Mouse (Mus musculus) kidney, embryonic 15.5 days (tissue): Measurements from ENCODE around the gene Mrpl50. TPM values are rescaled to one million over a fixed set of nuclear protein-coding genes. Genes with fewer than 3 reads are reported as not detected.
"Not testable (repeated sequence)": the region's sequence is repeated elsewhere in the genome, so short reads cannot be mapped to it uniquely, and the experiment has no call there.

ENCODE experiments used
- ATAC-seq: fragments of 200-750 bp; cut with Nextera tagmentation; replicated peaks from 2 replicates; pipeline ENCODE4 v1.8.0; 2017; ENCODE audit warnings: moderate TSS enrichment; ENCODE audit not compliant: low FRiP score
- H3K27ac ChIP-seq: fragments of 300-500 bp; sonication (generic); 2 replicates; pipeline ENCODE4 v1.5.1; 2015; ENCODE audit warnings: mild to moderate bottlenecking, inconsistent platforms
- H3K27me3 ChIP-seq: fragments of 300-500 bp; sonication (generic); 2 replicates; pipeline ENCODE4 v1.6.1; 2015; ENCODE audit warnings: inconsistent platforms
- H3K36me3 ChIP-seq: fragments of 300-500 bp; sonication (generic); 2 replicates; pipeline ENCODE4 v1.6.1; 2015; ENCODE audit warnings: inconsistent platforms
- H3K4me1 ChIP-seq: fragments of 300-500 bp; sonication (generic); 2 replicates; pipeline ENCODE4 v1.6.1; 2015; ENCODE audit warnings: inconsistent platforms
- H3K4me2 ChIP-seq: fragments of 300-500 bp; sonication (generic); 2 replicates; pipeline ENCODE4 v1.6.1; 2015; ENCODE audit warnings: moderate library complexity, mild to moderate bottlenecking, inconsistent platforms
- H3K4me3 ChIP-seq: fragments of 300-500 bp; sonication (generic); replicated peaks from 2 replicates; pipeline ENCODE4 v1.5.1; 2015; ENCODE audit warnings: mild to moderate bottlenecking, inconsistent platforms
- H3K9ac ChIP-seq: fragments of 300-500 bp; sonication (generic); 2 replicates; pipeline ENCODE4 v1.6.1; 2015; ENCODE audit warnings: mild to moderate bottlenecking, inconsistent platforms
- H3K9me3 ChIP-seq: fragments of 300-500 bp; sonication (generic); replicated peaks from 2 replicates; pipeline ENCODE4 v1.6.1; 2016; ENCODE audit warnings: inconsistent platforms
- WGBS: fragments of 180-500 bp; shearing (Covaris S2); methylation state at CpG from one replicate; pipeline ENCODE4 v1.1.7; 2015; ENCODE audit warnings: mixed read lengths; 5-methylcytosine and 5-hydroxymethylcytosine counted together
- polyA plus RNA-seq: library from polyadenylated mRNA; unstranded; fragments of >200 nt; fragmentation: Nextera tagmentation; extraction: Ambion mirVana; gene quantifications from 2 replicates; pipeline ENCODE4 v1.2.1, GENCODE M21; 2015

The Mrpl50 gene
- polyA plus RNA-seq, 1 experiment from 2014 or later = 84.8 TPM

DNA sequence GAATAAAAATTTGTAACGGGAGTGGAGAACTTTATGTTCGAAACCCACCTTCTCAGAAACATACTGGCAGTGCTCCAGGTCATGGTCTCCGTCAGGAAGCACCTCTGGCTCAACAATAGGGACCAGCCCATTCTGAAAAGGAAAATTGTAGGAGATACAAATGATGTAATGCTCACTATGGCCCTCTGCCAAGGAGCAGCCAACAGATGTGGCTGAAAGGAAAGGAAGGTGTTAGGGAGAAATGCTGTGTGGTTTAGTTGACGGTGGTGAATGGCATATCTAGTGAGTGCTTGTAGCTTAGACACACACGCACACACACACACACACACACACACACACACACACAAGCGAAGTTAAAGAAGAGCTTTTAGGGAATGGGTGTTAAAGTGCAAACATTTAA lies 18.8 kb upstream of the Mrpl50 start:
- Histone ChIP-seq H3K9ac (no peak overlapping the region), H3K4me3 (no peak overlapping the region), H3K4me2 (no peak overlapping the region), H3K27me3 (no peaks in the 10 kb centered on the region), H3K4me1 (no peaks in the 10 kb centered on the region), H3K27ac (no peak overlapping the region), H3K9me3 (no peaks in the 10 kb centered on the region), H3K36me3 (no peaks in the 10 kb centered on the region)
- no peak for ATAC-seq
- WGBS = 62% methylated on average over 6 of the region's 6 CpGs

DNA sequence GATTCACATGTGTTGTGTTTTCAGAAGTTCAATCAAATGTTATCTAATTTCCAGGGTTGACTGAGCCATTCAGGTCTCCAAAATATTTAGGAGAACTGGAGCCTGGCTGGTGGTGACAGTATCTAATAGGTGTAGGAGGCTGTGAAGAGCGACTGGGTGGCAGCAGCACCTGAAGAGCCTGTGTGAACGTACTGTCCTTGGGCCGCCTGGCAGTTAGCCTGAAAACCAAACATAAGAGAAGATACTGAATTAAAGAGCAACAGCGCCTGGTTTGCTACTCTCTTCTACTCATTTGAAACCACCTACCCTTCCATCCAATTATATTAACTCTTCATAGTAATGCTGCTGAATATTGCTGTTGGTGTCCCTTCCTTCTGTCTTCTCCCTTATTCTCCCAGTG lies 15.8 kb upstream of the Mrpl50 start:
- H3K27ac ChIP-seq = no peak overlapping the region
- H3K27me3 ChIP-seq = no peaks in the 10 kb centered on the region
- H3K4me2 ChIP-seq = no peak overlapping the region
- no peak for ATAC-seq
- H3K36me3 ChIP-seq = peaks cover 9% of the 10 kb centered on the region
- 88% methylated on average over 4 of the region's 4 CpGs for whole genome bisulfite sequencing
- no peak overlapping the region for H3K4me3 ChIP-seq
- no peaks in the 10 kb centered on the region for H3K9me3 ChIP-seq
- no peak overlapping the region for H3K9ac ChIP-seq
- no peaks in the 10 kb centered on the region for H3K4me1 ChIP-seq

DNA sequence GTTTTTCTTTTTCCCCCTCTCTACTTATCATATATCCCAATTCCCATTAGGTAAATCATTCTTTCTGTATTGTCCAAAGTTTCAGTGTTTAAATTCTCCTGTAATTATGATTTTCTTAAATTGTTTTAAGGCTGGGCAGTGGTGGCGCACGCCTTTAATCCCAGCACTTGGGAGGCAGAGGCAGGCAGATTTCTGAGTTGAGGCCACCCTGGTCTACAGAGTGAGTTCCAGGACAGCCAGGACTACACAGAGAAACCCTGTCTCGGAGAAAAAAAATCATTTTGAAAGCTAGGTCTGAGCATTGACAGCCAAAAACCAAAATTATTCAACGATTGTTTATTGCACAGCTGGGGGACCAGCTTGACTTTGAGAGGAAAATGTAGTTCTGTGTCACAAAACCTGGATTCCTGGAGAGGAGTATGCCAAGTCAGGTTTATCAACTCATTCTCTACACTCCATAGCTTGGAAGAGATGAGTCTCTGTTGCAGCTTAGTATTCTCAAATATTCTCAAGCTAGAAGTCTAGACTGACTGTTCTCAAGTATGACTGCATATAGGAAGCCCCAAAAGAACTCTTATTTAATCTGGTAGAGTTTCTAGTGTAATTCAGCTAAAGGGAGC lies 14.9 kb upstream of the Mrpl50 start:
- no peak overlapping the region for H3K4me2 ChIP-seq
- 90% methylated on average over 4 of the region's 4 CpGs for WGBS
- H3K9ac ChIP-seq = no peak overlapping the region
- no peak overlapping the region for H3K27ac ChIP-seq
- no peaks in the 10 kb centered on the region for H3K27me3 ChIP-seq
- peaks cover 13% of the 10 kb centered on the region for H3K36me3 ChIP-seq
- H3K4me1 ChIP-seq = no peaks in the 10 kb centered on the region
- no peak for ATAC-seq
- peaks cover 4% of the 10 kb centered on the region; the same call in 1 of the 2 replicates for H3K9me3 ChIP-seq
- no peak overlapping the region for H3K4me3 ChIP-seq

DNA sequence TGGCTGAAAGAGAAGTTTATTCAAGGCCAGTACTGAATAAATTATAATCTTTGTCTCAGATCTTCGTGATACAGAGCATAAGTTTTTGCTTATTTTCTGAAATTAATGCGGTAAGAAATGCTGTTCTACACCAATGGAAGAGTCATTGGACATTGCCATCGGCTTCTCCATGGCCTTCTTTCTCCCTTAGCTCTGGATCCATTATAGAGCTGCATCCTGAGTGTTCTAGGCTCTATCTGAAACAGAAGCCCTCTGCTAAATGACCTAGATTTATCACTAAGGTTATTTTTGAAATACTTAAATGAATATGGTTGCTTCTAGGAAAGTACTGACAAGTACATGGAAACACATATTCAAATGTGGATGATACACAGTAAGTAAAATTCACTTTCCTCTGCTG lies 14.1 kb upstream of the Mrpl50 start:
- H3K9ac ChIP-seq = no peak overlapping the region
- H3K36me3 ChIP-seq = peaks cover 20% of the 10 kb centered on the region
- no peak overlapping the region for H3K27ac ChIP-seq
- no peak for ATAC-seq
- no peaks in the 10 kb centered on the region for H3K4me1 ChIP-seq
- no peak overlapping the region for H3K4me2 ChIP-seq
- no peaks in the 10 kb centered on the region for H3K27me3 ChIP-seq
- peaks cover 12% of the 10 kb centered on the region for H3K9me3 ChIP-seq
- H3K4me3 ChIP-seq = no peak overlapping the region
- 85% methylated on average over 3 of the region's 3 CpGs for WGBS

DNA sequence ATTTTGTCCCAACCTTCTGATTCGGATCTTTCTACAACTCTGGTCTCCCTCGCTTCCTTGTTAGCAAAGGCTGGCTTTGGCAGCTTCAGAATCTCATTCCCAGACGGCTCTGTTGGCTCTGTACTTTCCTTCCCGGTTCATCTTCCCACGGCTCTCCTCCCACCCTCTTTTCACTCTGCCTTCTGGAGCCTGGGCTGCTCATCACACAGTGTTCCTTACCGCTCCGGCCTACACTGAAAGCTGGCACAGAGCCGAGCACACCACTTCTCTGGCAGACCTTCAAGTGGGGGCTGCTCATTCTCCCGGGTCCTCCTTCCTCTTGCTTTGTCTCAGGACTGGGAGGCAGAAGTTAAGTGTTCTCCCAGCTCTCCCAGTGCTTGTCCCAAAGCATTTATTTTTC lies 1.7 kb upstream of the Mrpl50 start:
- Histone ChIP-seq H3K9ac (no peak overlapping the region), H3K27me3 (no peaks in the 10 kb centered on the region), H3K4me3 (peak overlapping the region; percentile 80; the same call in 1 of the 2 replicates), H3K9me3 (no peaks in the 10 kb centered on the region), H3K4me2 (no peak overlapping the region), H3K36me3 (peaks cover 34% of the 10 kb centered on the region), H3K4me1 (peaks cover 17% of the 10 kb centered on the region), H3K27ac (no peak overlapping the region)
- no peak for ATAC-seq
- WGBS = 82% methylated on average over 9 of the region's 9 CpGs

DNA sequence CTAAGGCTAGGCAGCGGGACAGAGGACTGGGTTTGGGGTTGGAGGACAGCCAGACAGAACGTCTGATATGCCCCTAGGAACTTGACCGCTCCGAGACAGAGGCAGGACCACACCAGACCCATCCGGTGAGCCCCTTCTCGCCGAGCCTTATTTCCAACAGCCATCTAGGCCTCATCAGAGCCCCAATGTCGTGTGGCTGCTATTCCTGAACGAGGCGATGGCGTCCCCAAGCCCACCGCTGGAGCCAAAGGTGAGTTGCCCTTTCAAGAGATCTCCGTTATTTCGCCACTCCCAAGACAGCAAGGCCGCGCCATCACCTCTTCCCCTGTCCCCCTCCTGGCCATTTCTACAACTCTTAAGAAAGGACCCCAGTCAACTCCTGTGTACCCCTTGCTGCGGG lies 453 bp upstream of the Mrpl50 start:
- Histone ChIP-seq H3K27me3 (no peaks in the 10 kb centered on the region), H3K4me1 (peaks cover 17% of the 10 kb centered on the region), H3K4me3 (peak overlapping the region; percentile 80), H3K27ac (peak overlapping the region; percentile 58), H3K36me3 (peaks cover 35% of the 10 kb centered on the region), H3K9me3 (no peaks in the 10 kb centered on the region), H3K4me2 (peak overlapping the region; percentile 69), H3K9ac (peak overlapping the region; percentile 59)
- WGBS = under 1% methylated on average over 17 of the region's 17 CpGs
- ATAC-seq = peak; percentile 31

- peaks cover 17% of the 10 kb centered on the region for H3K4me1 ChIP-seq
- H3K9me3 ChIP-seq = no peaks in the 10 kb centered on the region
- 81% methylated on average over 5 of the region's 5 CpGs for WGBS
- no peak for ATAC-seq
- no peak overlapping the region for H3K9ac ChIP-seq
- no peak overlapping the region for H3K27ac ChIP-seq
- no peaks in the 10 kb centered on the region for H3K27me3 ChIP-seq
- H3K36me3 ChIP-seq = peaks cover 26% of the 10 kb centered on the region
- peak overlapping the region; percentile 41 for H3K4me2 ChIP-seq
- H3K4me3 ChIP-seq = 0 out of 2 replicates have a peak overlapping the region, but pooled peaks have one; percentile 14
These were observed 1.4 kb downstream of the Mrpl50 start for GRCm38 (mm10) chr4:49519476-49519875.

- H3K4me3 ChIP-seq = no peak overlapping the region
- no peak overlapping the region for H3K27ac ChIP-seq
- no peak for ATAC-seq
These were observed 6.5 kb downstream of the Mrpl50 start for GRCm38 (mm10) chr4:49514441-49514840.

DNA sequence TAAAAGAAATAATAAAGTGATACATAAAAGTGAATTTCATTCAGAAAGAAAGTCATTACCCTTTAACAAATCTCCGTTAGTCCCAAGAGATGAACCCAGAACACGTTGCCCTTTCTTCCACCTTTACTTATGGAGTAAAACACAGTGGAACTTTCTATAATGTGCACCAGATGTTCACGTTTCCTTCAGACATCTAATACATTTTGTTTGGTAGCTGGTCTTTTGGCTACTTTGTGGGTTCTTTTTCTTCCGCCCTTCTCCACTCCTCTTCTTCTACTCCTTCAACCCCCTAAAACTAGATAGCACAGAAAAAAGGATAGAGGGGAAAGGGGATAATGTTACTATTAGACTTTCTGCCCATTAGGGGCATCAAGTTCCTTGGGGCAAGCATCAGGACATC lies 8.3 kb downstream of the Mrpl50 start:
- no peak overlapping the region for H3K27ac ChIP-seq
- no peak overlapping the region for H3K4me3 ChIP-seq
- no peak overlapping the region for H3K9ac ChIP-seq
- H3K36me3 ChIP-seq = peaks cover 35% of the 10 kb centered on the region
- no peak for ATAC-seq
- H3K27me3 ChIP-seq = no peaks in the 10 kb centered on the region
- no peaks in the 10 kb centered on the region for H3K9me3 ChIP-seq
- 89% methylated on average over 4 of the region's 4 CpGs for WGBS
- H3K4me1 ChIP-seq = no peaks in the 10 kb centered on the region
- H3K4me2 ChIP-seq = no peak overlapping the region

More at GRCm38 (mm10) chr4:49514441-49514840, 6.5 kb downstream of the Mrpl50 start:
- H3K4me1 ChIP-seq = peaks cover 6% of the 10 kb centered on the region; the same call in 1 of the 2 replicates
- no peaks in the 10 kb centered on the region for H3K27me3 ChIP-seq
- no peak overlapping the region for H3K4me2 ChIP-seq
- 96% methylated on average over 6 of the region's 6 CpGs for WGBS
- H3K36me3 ChIP-seq = peaks cover 41% of the 10 kb centered on the region
- no peak overlapping the region for H3K9ac ChIP-seq
- no peaks in the 10 kb centered on the region for H3K9me3 ChIP-seq

GRCm38 (mm10) chr4:49510236-49510835 lies 10.6 kb downstream of the Mrpl50 start:
- H3K4me2 ChIP-seq, ATAC-seq, H3K27me3 ChIP-seq, H3K9me3 ChIP-seq, H3K4me1 ChIP-seq, H3K27ac ChIP-seq, H3K4me3 ChIP-seq, H3K9ac ChIP-seq: not testable (repeated sequence)
- WGBS = 100% methylated on average over 1 of the region's 1 CpGs
- peaks cover 31% of the 10 kb centered on the region for H3K36me3 ChIP-seq

- H3K4me3 ChIP-seq = no peak overlapping the region
- H3K4me1 ChIP-seq = no peaks in the 10 kb centered on the region
- no peak overlapping the region for H3K9ac ChIP-seq
- no peak for ATAC-seq
- H3K4me2 ChIP-seq = no peak overlapping the region
- peaks cover 26% of the 10 kb centered on the region for H3K36me3 ChIP-seq
- H3K9me3 ChIP-seq = no peaks in the 10 kb centered on the region
- WGBS = 89% methylated on average over 2 of the region's 2 CpGs
- H3K27me3 ChIP-seq = no peaks in the 10 kb centered on the region
- H3K27ac ChIP-seq = no peak overlapping the region
These were observed 11.7 kb downstream of the Mrpl50 start for GRCm38 (mm10) chr4:49509183-49509582.

DNA sequence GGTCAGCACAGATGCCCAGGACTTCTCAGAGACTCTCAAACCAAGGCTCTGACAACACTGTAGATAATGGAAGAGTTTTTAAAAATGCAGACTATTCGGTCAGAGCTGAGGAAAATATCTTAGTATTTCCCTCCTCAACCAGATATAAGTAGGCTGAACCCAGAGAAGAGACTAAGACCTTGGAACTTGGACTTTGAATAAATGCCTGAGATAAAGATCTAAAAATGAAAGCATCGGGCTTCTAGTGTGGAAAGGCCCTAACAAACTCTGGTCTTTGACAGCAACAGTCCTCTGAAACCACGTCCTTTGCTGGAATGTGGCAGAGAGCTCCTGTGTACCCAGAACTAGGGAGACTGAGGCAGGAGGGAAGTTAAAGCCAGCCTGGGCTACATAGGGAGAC lies 14.5 kb downstream of the Mrpl50 start, which contains the start of gene Baat:
TSS of gene Baat (minus strand) at position 172 of the 400 bp plus-strand sequence.
- Histone ChIP-seq H3K36me3 (peaks cover under 1% of the 10 kb centered on the region; the same call in 1 of the 2 replicates), H3K27ac (no peak within 1 kb of the TSS), H3K4me2 (no peak within 1 kb of the TSS), H3K4me1 (no peaks in the 10 kb centered on the region), H3K9me3 (no peaks in the 10 kb centered on the region), H3K27me3 (no peaks in the 10 kb centered on the region), H3K4me3 (no peak within 1 kb of the TSS), H3K9ac (no peak within 1 kb of the TSS)
- ATAC-seq = no peak
- 73% methylated on average over 3 of the region's 3 CpGs for WGBS
